Mouse (Mus musculus) C2C12 (cell line): ENCODE results near the gene Mobp.

Experiments used
- CEBPB ChIP-seq: IDR thresholded peaks from one replicate; pipeline ENCODE4 v1.6.1; 2011; ENCODE audit warnings: low read depth, mild to moderate bottlenecking, control low read depth, moderate library complexity
- CTCF ChIP-seq: IDR thresholded peaks from one replicate; pipeline ENCODE4 v1.5.1; 2011; ENCODE audit not compliant: control insufficient read depth, insufficient read depth, insufficient read length
- FOSL1 ChIP-seq: IDR thresholded peaks from one replicate; pipeline ENCODE4 v1.8.0; 2011; ENCODE audit warnings: mild to moderate bottlenecking, low read length; ENCODE audit not compliant: poor library complexity, insufficient read depth, severe bottlenecking
- MYOG ChIP-seq: IDR thresholded peaks from one replicate; pipeline ENCODE4 v1.6.1; 2011; ENCODE audit not compliant: control insufficient read depth, insufficient read length; ENCODE audit errors: extremely low read depth
- USF1 ChIP-seq: IDR thresholded peaks from one replicate; pipeline ENCODE4 v1.6.1; 2011; ENCODE audit warnings: low read depth, mild to moderate bottlenecking, control low read depth, moderate library complexity

DNA sequence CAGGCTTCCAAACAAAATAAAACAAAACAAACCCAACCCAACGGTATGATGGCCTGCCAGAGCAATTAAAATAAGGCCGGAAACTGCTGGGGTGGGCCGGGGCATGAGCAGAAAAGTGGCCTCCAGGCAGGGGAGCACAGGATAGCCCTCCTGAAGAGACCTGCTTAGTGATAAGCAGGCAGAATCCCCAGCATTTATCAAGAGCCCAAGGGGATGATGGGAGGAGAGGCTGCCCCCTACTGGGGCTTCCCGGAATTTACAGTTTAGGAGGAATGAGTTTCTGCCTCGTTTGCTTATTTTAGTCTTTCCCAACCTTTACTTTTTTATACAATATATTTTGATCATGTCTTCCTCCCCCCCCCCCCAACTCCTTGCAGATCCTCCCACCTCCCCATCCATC is 37.3 kb downstream of the Mobp start:
- TF ChIP-seq CTCF (no peak), FOSL1 (no peak), MYOG (no peak), CEBPB (no peak), USF1 (no peak)
